Mouse (Mus musculus) T-helper 17 cell (primary cell): Measurements from ENCODE around the gene Cbfa2t3.

Experiments used
- in situ Hi-C, 2 experiments: fragments of 300-600 bp; cut with MboI, MseI; formaldehyde crosslinking; loops; 1 replicate in 1 of 2; 2 replicates in 1 of 2; pipeline ENCODE4 v1.15.1; 2025; ENCODE audit warnings: high pct_unique_total_duplicates in 2 of 2

Cbfa2t3 gene

DNA sequence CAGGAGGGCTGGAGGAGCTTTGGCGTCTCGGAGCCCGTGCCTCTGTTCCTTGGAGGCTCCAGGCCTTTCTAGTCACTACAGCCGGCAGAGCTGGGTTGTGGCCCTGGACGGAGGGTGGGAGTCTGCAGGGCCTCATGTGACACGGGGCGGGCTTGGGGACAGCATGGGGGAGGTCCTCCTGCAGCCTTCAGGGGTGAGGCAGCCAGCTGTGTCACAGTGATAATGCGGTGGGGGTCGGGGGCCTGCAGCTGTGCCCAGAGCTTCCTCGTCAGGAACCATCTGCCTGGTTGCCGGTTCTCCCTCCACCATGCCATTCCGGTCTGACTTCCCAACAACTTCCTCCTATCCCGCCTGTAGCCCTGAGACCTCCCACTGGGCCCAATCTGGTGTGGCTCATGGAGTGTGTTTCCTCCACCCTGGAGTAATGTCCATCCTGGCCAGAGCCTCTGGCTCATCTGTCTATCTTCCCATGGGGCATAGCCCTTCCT is at the start of gene Cbfa2t3:
Gene Cbfa2t3, minus strand, starts transcription at position 105 of the 488 bp plus-strand sequence.
- in situ Hi-C loops = no loop called here

DNA sequence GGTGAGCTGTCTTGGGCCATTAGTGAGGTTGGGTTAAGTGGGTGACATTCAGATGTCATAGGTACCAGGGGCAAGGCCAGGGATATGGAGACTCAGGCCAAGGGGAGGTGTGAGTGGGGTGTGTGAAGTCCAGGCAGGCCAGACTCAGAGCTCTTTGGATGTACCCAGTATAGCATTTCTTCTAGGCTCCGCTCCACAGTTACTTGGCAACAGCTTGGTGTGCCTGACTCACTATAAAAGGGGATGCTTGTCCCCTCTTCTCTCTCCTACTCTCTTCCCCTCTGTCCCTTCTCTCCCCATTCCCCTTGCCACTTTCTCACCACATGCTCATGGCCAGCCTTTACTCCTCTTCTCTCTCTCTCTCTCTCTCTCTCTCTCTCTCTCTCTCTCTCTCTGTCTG is 48.9 kb upstream of the Cbfa2t3 start:
- in situ Hi-C loops = no loop called here

DNA sequence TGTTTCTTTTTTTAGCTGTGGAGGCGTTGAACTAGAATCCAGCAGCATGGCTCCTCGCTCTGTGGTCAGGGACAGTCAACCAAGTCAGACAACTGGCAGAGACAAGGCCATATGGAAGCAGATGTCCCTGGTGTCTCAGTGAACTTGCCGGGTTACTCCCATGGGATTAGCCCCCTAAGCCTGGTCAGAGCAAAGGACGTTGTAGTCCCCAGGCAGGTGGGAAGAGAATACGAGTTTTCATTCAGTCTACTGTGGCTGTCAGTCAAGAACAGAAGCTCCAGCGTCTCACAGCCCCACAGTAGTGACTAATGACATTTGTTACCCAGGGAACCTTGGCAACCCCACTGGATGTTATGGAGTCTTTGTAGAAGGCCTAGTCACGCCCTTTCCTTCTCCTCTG is 47.5 kb upstream of the Cbfa2t3 start:
- in situ Hi-C loops = no loop called here

DNA sequence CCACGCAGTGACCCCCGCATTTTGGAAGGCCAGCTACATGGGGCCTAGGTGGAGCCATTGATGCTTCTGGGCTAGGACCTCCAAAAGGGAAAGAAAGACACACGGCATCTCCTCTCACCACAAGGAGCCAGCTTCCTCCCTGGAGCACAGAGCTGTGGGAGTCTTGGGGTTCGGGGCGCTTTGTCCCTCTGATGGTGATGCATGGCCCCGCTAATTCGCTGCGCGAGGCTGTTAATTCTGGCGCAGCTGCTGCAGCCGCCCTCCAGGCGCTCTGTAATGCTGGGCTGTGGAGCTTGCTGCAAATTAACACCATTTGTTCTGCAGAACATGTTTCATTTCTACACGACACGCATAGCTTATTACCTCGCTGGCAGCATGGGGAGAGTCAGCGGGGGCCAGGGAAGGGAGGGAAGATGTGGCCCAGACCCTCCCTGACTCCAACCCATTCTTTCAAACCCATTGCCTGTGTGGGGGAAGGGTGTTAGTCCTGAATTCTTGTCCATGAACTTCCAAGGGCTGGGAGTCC is 46.9 kb upstream of the Cbfa2t3 start:
- in situ Hi-C loops = no loop called here

DNA sequence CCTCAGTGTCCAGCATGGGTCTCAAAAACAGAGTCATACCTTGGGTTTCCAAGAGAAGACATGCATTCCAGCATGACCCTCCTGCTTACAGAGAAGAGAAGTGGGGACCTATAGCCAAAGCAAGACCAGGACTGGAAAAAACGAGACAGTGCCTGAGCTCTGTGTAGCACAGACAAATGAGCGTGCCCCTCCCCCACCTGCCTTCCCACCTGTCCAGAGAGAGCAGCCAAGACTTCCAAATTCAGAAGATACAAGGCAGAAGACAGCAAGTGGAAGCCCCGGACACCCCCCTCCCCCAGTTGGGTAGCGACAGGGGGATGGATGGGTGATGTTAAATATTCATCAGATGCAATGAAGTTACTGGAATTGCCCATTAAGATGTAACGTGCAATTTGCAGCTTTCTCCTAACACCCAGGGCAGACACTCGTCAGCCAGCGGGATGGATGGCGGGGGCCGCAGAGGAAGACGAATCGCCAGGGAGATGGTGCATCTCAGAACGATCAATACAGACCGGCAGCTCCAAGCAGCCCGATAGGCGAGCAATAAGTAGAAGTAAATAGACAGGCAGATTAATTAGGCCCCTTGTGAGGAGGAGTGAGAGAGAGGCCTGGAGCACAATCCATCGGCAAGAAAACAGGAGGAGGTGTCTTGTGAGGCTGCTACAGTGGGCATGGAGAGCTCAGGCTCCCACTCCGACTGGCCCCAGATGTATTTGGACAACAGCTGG is 46.3 kb upstream of the Cbfa2t3 start:
- in situ Hi-C loops = no loop called here

DNA sequence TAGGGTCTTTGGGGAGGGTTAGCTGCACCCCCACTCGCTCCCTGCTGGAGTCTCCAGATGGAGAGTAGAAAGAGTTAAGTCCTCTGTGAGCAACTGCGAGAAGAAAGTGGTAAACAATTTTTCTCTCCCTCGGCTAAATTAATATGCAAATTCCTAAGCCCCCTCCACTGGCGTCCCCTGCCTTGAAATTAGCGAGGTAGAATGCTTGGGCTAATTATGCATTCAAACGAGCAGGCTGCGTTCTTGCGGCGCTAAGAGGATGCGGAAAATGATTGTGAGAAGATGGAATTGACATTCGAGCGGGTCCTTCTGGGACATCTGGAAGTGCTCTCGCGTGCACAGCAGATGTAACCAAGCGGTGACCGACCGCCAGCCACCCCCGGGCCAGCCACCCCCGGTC is 43.6 kb upstream of the Cbfa2t3 start:
- in situ Hi-C loops = no loop called here

DNA sequence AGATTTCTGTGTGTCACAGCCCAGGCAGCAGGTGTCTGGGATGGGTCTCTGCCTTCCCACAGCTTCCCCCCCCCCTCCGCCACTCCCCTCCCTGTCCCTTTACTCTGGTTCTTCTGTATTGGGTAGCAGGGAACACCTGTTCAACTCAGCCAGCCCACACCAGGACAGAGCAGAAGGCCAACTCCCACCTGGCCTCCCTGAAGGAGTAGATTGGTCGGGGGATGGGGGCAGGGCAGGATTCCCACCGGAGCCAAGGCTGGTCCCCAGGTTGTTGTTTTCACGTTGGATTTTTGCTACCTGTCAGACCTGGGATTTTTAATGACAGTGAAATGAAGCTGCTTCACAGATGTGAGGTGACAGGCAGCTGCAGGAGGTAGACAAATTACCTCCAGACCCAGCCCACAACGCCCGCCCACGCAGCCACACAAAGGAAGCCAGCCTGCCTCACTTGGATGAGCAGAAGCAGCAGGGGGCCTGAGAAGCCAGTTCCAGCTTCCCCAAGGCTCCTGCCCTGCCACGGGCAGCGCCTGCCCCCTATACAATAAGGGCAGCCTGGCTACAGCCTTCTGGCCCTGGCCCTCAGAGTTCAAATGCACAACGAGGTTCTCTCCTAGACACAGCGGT is 40.3 kb upstream of the Cbfa2t3 start:
- in situ Hi-C loops = loop anchor here in 1 of 2 experiments (10.0 kb wide), 1 partner anchor 694 kb away; no protein-coding TSS in a partner anchor

DNA sequence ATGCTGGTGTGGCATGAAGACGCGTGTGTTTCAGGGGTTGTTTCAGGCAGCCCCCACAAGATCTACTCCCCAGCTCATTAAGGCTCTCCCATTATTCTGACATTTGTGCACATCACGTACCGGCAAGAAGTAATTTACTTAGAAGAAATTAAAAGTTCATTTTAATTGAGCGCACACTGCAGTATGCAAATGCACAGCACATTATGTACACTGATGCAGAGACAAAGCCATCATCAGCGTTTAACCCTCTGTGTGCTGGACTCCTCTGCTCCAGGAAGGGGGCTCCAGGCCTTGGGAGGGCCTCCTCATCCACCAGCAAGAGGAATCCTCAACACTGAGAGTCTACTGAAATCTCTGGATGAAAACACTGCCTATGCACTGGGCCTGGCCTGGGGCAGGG is 39.0 kb upstream of the Cbfa2t3 start:
- in situ Hi-C loops = loop anchor here in 1 of 2 experiments (10.0 kb wide), 1 partner anchor 693 kb away; no protein-coding TSS in a partner anchor

DNA sequence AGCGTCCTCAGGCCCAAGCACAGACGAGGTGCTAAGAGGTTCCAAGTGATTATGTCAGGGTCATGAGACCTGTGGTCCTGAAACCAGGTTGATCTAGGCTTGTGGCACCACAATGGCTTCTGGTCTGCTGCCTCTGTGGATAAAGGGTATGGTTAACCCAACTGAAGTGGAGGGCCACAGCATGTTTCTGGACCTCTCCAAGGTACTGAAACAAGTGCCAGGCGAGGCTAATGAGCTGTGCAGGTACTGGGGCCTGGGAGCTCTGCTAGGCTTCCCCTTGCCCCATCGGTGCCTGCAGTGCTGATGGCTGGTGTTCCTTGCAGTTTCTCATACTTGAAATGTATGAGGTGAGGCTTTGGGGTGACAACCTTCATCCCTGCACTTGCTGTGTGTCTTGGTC is 38.2 kb upstream of the Cbfa2t3 start:
- in situ Hi-C loops = loop anchor here in 1 of 2 experiments (10.0 kb wide), 1 partner anchor 692 kb away; no protein-coding TSS in a partner anchor

DNA sequence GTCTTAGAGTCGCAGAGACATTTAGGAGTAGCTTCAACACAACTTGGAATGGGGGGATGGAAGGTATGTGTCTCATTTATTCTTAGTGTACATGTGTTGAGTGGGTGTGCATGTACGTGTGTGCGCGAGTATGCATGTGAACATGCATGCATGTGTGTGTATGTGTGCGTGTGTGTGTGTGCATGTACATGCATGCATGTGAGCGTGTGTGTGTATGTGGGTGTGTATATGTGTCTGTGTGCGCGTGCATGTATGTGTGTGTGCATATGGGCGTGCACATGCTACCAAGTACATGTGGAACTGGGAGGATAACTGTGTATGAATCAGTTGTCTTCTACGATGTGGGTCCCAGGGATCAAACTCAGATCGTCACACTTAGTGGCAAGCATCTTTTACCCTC is 37.7 kb upstream of the Cbfa2t3 start:
- in situ Hi-C loops = loop anchor here in 1 of 2 experiments (10.0 kb wide), 1 partner anchor 692 kb away; no protein-coding TSS in a partner anchor

DNA sequence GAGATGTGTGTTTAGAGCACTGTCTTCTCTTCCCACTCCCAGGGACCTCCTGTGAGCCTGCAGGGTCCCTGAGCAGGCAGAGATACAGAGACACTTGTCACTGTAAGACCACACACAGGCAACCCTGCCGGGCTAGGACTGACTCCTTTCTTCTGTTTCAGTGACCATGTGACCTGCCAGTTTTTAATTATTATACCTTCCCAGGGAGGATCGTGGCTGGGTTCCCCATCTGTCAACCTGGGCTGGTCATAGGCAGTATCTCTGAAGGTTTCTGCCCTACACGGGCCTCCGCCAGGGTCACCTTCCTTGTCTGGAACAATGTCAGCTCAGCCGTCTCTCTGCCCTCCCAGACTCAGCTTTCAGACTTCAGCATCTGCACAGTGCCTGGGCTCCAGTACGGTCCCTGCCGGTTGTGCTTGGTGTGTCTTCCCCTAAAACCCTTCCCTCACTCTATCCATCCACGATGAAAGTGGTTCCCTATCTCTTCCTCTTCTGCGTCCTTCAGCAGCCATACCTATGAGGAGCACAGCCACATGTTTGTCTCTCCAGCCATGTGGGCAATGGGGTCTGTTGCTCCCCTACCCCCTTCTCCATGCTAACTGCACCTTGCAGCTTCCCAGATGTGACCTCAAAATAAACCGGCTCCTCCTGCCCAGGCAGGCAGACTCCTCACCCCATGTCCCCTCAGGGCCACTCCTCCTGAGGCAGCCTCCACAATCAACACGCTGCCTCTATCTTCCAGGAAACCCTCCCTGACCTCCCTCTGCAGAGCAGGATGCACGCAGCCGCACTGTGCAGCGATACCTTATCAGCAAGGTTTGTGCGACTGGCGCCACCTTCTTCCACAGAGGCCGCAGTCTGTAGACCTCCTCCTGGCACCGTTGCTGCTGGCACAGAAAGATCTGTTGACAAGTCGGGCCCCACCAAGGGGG is 36.9 kb upstream of the Cbfa2t3 start:
- in situ Hi-C loops = loop anchor here in 1 of 2 experiments (10.0 kb wide), 1 partner anchor 691 kb away; no protein-coding TSS in a partner anchor

DNA sequence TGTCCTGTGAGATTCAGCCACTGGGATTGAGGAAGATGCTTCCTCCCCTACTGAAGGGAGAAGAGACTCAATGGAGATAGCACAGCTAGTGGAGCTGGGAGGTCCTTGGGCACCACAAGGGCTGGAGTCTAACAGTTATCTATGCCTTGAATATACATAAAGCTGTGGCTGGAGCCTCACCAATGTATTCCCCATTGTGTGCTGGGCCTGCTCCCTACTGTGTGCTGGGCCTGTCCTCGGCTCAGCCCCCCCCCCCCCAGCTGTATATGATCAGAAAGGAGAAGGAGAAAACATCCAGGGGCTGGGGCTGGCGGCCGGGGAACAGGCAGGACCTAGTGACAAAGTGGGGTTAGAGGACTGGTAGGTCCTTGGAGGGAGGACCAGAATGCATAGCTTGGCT is 36.2 kb upstream of the Cbfa2t3 start:
- in situ Hi-C loops = loop anchor here in 1 of 2 experiments (10.0 kb wide), 1 partner anchor 690 kb away; no protein-coding TSS in a partner anchor

DNA sequence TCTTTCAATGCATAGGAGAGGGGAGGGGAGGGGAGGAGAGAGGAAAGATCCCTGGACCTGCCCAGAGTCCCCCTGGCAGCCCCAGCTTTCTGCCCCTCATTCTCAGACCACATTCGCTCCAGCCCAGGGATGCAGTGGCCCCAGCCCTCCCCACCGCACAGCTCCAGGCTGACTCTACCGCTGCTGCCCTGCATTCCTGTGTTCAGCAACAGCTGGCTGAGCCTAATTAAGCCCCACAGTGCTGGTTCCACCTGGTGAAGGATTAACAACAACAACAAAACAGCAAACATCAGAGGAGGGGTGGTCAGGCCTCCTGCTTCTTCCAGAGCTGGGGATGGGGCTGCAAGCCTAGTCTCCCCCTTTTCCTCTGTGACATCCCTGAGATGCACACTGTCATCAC is 29.7 kb upstream of the Cbfa2t3 start:
- in situ Hi-C loops = no loop called here

DNA sequence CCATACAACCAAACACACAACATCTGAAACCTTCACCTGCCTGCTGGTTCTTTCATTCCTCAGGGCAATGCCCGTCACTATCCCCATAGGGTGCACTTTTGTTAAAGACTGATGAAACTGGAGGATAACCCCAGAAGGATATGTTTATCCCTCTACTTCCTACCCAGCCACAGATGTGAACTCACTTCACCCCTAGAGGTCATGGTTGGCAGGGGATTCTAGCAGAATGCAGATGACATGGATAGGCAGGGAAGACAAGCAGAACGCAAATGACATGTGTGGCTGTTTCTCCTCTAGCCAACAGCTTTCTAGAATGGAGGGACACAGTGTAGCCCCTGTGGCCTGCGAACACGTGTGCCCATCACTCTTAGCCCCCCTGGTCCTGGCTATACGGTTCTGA is 28.5 kb upstream of the Cbfa2t3 start:
- in situ Hi-C loops = no loop called here

DNA sequence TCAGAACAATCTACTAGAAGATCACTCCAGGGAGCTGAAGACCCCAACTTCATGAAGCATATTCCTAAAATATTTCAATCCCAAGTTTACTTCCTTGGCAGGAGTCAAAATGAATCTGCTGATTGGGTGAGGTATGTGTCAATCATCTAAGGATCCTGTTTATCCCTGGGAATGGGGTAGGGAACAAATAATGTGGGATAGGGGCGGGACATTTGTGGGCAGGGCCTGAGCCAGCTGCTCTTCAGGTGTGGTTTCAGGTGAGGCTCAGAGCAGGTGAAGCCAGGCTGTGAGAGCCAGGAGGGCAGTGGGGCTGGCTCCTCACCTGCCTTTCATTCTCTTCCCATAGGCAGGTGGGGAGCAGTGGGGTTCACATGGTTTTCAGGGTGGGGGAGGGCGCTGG is 27.9 kb upstream of the Cbfa2t3 start:
- in situ Hi-C loops = no loop called here

DNA sequence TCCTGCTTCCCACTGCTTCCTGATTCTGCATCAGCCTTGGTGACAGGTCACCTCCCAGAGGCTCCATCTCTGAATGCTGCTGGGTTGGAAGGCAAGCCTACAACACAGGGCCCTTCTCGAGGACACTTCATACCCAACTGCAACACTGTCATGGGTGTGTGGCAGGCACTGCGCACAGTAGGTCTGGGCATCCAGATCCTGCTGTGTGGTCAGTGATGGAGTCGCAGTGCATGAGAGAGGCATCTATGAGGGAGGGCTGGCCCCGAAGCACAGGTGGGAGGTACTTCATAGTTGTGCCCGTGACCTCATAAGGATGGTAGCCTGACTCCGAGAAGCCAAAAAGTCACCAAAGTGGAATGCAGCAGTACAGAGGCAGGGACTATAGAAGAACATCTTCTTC is 26.3 kb upstream of the Cbfa2t3 start:
- in situ Hi-C loops = no loop called here

DNA sequence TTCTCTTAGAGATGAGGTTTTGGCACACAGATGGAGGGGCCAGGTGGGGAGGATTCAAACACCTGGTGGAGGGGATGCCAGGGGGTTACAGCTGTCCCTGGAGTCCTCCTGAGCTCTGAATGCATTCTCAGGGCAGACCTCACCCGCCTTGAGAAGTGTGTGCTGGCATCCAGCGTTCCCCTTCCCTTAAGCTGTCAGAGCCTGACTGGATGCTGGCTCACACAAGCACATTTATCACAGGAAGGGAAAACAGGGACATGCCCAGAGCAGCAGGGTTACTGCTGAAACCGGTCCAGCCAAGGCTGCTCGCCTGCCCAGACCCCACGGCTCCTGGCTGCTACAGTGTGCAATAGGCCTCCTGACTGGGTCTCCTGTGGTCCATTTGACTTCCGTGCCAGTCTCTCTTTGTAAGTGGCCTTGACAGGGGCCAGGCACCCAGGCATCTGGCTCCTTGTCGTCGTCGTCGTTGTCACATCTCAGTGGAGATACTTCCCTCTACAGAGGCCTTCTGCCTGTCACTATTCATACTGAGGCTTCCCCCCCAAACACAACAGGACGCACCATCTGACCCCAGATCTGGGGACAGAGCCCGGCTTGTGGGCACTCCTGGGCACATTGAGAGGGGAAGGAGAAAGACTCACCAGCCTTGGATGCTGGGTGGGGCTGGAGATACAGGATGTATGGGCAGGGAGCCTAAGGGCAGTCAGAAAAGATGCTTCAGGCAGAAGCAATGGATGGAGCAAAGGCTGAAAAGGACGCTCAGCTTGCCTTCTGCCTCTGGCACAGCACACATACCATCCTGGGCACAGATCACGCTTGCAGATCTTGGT is 22.1 kb upstream of the Cbfa2t3 start:
- in situ Hi-C loops = no loop called here

DNA sequence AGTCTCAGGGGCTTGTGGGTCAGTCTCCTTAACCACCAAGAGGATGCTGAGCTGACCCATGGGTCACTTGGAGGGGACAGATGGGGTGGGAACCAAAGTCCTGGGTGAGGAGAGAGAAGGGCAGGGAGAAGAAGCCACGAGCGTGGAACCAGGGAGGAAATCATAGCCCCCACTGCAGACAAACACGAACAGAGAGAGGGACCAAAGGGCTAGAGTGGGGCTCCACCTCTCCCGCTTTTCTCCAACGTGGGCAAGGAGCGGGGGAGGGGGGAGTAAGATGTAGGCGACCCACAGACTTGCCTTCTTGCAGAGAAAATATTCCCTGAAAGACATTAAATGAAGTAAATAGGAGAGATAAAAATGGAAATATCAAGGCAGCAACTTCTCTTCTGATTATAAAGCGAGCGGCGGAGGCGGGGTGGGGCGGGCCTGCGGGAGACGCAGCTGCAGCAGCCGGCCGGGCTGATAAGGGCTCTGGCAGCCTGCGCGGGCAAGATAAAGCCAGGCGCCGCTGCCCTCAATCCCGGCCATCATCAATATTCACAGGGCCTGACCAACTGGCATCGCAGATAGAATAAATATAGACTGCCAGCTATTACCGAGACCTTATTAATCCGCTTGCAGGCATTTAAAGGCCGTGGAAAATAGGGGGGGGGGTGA is 21.3 kb upstream of the Cbfa2t3 start:
- in situ Hi-C loops = no loop called here

DNA sequence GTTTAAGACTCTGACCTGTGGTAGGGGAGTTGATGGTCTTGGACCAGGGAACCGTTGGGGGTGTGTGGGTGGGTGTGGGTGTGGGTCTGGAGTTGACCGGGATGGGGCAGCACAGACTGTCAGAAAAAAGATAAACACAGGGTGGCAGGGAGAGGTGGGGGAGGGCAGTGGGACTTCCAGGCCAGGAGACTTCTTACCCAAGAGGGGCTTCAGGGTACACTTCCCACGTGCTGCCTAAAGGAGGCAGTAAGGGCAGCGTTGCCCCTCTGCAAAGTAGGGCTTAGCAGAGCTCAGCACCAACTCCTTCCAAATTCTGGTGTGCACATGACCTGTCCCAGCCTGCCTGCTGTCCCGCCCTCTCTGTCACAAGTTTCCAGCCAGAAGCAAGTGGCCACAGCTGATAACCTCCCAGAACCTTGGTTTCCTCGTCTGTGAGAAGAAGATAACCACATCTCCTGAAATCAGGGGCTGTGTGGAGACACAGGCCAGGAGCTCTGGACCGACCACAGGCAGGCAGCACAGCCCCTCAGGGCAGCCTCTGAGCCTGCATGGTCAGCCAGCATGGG is 20.7 kb upstream of the Cbfa2t3 start:
- in situ Hi-C loops = no loop called here
